Mouse (Mus musculus): ENCODE measurements around the gene Gstp2. TPM values are rescaled to one million over a fixed set of nuclear protein-coding genes. Genes with fewer than 3 reads are reported as not detected.

The Gstp2 gene
- polyA plus RNA-seq, 1 experiment from 2014 or later: 2.2 TPM

DNA sequence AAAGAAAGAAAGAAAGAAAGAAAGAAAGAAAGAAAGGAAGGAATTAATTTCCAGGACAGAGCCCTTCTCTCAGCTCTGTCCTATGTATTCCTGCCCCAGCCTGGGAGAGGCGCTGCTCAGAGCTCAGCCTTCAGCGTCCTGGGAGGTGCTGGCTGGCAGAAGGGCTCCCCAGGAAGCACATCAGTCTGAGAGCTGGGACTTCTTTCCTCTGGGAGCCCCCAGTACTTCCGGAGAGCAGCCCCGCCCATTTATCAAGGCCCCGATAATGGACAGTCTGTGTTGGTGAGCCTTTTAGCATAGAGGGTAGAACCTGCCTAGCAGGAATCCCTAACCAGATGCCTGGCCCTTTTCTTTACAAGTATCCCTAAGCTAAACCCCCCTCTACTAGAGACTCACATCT lies 42.3 kb upstream of the Gstp2 start:
- 51% methylated on average over 5 of the region's 5 CpGs for WGBS
- no peak for DNase-seq (ENCODE audit: low spot score)

DNA sequence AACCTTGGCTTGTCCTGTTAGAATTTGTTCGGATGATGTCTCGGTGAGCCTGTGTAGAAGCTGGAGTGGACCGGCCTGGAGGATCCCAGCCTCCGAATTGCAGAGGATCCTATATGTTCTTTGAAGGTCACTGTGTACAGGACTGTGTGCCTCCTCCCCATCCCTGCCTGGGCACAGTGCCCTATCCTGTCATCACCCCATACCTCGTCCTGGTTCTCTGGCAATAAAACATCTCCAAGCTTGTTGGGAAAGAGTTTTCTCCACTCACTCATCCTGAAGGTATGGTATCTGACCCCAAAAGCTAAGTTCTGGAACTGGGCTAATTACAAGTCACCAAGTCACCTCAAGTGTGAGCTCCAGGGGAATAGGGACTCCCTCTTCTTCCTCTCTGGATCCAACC lies 41.3 kb upstream of the Gstp2 start:
- H3K4me2 ChIP-seq (ENCODE audit: low read depth, low read length): no peak overlapping the region
- no peaks in the 10 kb centered on the region for H3K9me3 ChIP-seq (replicated peaks; ENCODE audit: control insufficient read depth, low read length)
- no peak for DNase-seq (ENCODE audit: low spot score)
- no peak overlapping the region for H3K9ac ChIP-seq (replicated peaks; ENCODE audit: low read length)
- H3K27ac ChIP-seq (replicated peaks; ENCODE audit: low read depth, low read length): no peak overlapping the region
- no peaks in the 10 kb centered on the region for H3K36me3 ChIP-seq (replicated peaks; ENCODE audit: control insufficient read depth, insufficient read depth, low read depth, low read length)
- no peak overlapping the region for H3K4me3 ChIP-seq (ENCODE audit: low read depth, low read length)
- 90% methylated on average over 5 of the region's 5 CpGs for WGBS
- no peaks in the 10 kb centered on the region for H3K27me3 ChIP-seq (ENCODE audit: control insufficient read depth, insufficient read depth, low read length)
- no peak for ATAC-seq (replicated peaks; ENCODE audit: insufficient number of reproducible peaks, low FRiP score, low TSS enrichment, low read depth)
- H3K4me1 ChIP-seq (ENCODE audit: control insufficient read depth, insufficient read depth, low read length): no peaks in the 10 kb centered on the region

More for the DNA sequence above, 42.3 kb upstream of the Gstp2 start:
- no peaks in the 10 kb centered on the region for H3K36me3 ChIP-seq (replicated peaks; ENCODE audit: control insufficient read depth, insufficient read depth, low read depth, low read length)
- H3K9ac ChIP-seq (replicated peaks; ENCODE audit: low read length): no peak overlapping the region
- H3K4me2 ChIP-seq (ENCODE audit: low read depth, low read length): no peak overlapping the region
- no peaks in the 10 kb centered on the region for H3K9me3 ChIP-seq (replicated peaks; ENCODE audit: control insufficient read depth, low read length)
- H3K27ac ChIP-seq (replicated peaks; ENCODE audit: low read depth, low read length): no peak overlapping the region
- H3K4me3 ChIP-seq (ENCODE audit: low read depth, low read length): no peak overlapping the region
- no peak for ATAC-seq (replicated peaks; ENCODE audit: insufficient number of reproducible peaks, low FRiP score, low TSS enrichment, low read depth)
- H3K27me3 ChIP-seq (ENCODE audit: control insufficient read depth, insufficient read depth, low read length): no peaks in the 10 kb centered on the region
- no peaks in the 10 kb centered on the region for H3K4me1 ChIP-seq (ENCODE audit: control insufficient read depth, insufficient read depth, low read length)

DNA sequence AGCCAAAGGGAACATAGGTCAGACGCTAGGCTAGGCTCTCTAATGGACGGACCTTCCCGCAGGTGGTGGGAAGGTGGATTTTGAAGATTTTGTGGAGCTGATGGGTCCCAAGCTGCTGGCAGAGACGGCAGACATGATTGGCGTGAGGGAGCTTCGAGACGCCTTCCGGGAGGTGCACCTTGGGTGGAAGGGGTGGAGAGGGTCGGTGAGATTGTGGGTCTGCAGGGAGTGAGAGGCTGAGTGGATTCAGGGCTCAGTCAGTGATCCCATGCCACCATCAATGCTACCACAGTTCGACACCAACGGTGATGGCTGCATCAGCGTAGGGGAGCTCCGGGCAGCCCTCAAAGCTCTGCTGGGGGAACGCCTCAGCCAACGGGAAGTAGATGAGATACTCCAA lies 40.3 kb upstream of the Gstp2 start:
- Histone ChIP-seq H3K9ac (replicated peaks; ENCODE audit: low read length) (no peak overlapping the region), H3K4me2 (ENCODE audit: low read depth, low read length) (no peak overlapping the region), H3K27ac (replicated peaks; ENCODE audit: low read depth, low read length) (no peak overlapping the region), H3K9me3 (replicated peaks; ENCODE audit: control insufficient read depth, low read length) (no peaks in the 10 kb centered on the region), H3K4me3 (ENCODE audit: low read depth, low read length) (no peak overlapping the region), H3K4me1 (ENCODE audit: control insufficient read depth, insufficient read depth, low read length) (no peaks in the 10 kb centered on the region), H3K27me3 (ENCODE audit: control insufficient read depth, insufficient read depth, low read length) (no peaks in the 10 kb centered on the region), H3K36me3 (replicated peaks; ENCODE audit: control insufficient read depth, insufficient read depth, low read depth, low read length) (no peaks in the 10 kb centered on the region)
- ATAC-seq (replicated peaks; ENCODE audit: insufficient number of reproducible peaks, low FRiP score, low TSS enrichment, low read depth) (no peak), DNase-seq (ENCODE audit: low spot score) (no peak)
- 94% methylated on average over 15 of the region's 15 CpGs for WGBS

DNA sequence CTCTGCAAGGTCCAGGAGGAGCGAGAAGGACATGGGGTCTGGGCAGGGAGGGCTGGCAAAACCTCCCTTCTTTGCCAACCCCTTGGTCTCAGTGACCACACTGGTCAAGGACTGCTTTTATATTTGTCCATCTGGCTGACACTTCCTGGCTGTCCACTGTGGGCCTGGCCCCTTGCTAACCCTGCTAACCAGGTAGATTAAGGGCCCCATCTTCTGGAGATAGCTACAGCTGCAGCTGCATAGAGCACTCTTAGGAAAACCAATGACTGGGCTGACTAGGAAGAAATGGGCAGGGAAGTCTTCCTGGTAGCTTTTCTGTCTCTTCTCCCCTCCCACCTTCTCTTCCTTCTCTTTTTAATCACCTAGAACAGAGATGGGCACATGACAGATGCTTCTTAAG lies 39.2 kb upstream of the Gstp2 start:
- no peaks in the 10 kb centered on the region for H3K9me3 ChIP-seq (replicated peaks; ENCODE audit: control insufficient read depth, low read length)
- ATAC-seq (replicated peaks; ENCODE audit: insufficient number of reproducible peaks, low FRiP score, low TSS enrichment, low read depth): no peak

DNA sequence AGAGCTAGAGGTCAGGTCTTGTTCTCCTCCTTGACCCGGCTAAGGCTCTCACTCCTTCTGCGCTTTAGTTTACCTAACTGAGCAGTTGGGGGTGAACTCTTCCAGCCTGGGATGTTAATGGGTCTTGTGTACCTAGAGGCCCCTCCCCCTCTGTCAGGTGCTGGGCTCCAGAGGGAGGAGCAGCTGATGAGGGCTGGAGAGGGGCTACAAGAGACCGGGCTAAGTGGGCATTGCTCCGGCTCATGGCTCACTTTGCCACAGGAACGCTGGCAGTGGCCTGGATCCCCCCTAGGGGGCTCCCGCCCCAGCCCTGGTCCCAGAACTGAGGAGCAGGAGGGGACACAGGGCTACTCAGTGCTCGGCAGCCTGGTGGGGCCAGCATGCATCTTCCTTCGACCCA lies 38.0 kb upstream of the Gstp2 start:
- Histone ChIP-seq H3K9me3 (replicated peaks; ENCODE audit: control insufficient read depth, low read length) (no peaks in the 10 kb centered on the region), H3K4me2 (ENCODE audit: low read depth, low read length) (no peak overlapping the region), H3K4me1 (ENCODE audit: control insufficient read depth, insufficient read depth, low read length) (no peaks in the 10 kb centered on the region), H3K4me3 (ENCODE audit: low read depth, low read length) (no peak overlapping the region), H3K9ac (replicated peaks; ENCODE audit: low read length) (no peak overlapping the region), H3K36me3 (replicated peaks; ENCODE audit: control insufficient read depth, insufficient read depth, low read depth, low read length) (no peaks in the 10 kb centered on the region), H3K27me3 (ENCODE audit: control insufficient read depth, insufficient read depth, low read length) (no peaks in the 10 kb centered on the region), H3K27ac (replicated peaks; ENCODE audit: low read depth, low read length) (no peak overlapping the region)
- DNase-seq (ENCODE audit: low spot score): no peak
- 28% methylated on average over 8 of the region's 8 CpGs for WGBS
- no peak for ATAC-seq (replicated peaks; ENCODE audit: insufficient number of reproducible peaks, low FRiP score, low TSS enrichment, low read depth)

More for the DNA sequence above, 39.2 kb upstream of the Gstp2 start:
- Histone ChIP-seq H3K27me3 (ENCODE audit: control insufficient read depth, insufficient read depth, low read length) (no peaks in the 10 kb centered on the region), H3K4me3 (ENCODE audit: low read depth, low read length) (no peak overlapping the region), H3K36me3 (replicated peaks; ENCODE audit: control insufficient read depth, insufficient read depth, low read depth, low read length) (no peaks in the 10 kb centered on the region), H3K4me2 (ENCODE audit: low read depth, low read length) (no peak overlapping the region), H3K9ac (replicated peaks; ENCODE audit: low read length) (no peak overlapping the region), H3K27ac (replicated peaks; ENCODE audit: low read depth, low read length) (no peak overlapping the region), H3K4me1 (ENCODE audit: control insufficient read depth, insufficient read depth, low read length) (no peaks in the 10 kb centered on the region)
- no peak for DNase-seq (ENCODE audit: low spot score)
- WGBS: 81% methylated on average over 1 of the region's 1 CpGs

DNA sequence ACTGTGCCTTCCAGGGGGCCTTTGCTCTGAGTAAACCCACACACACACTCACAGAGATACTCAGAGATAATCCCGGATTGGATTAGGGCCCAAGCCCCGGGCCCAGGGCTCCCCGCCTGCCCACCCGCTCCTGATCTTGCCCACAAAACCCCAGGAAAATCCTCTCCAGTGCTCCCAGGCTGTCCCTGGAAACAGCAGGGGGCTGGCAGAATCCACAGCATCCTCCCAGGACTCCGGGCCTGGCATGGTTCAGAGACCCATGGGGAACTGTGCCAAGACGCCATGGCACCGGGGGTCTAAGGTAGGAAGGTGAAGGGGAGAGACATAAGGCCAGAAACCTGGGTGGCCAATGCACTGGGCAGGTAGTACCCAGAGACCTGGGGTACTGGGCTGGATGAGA lies 37.5 kb upstream of the Gstp2 start:
- no peaks in the 10 kb centered on the region for H3K4me1 ChIP-seq (ENCODE audit: control insufficient read depth, insufficient read depth, low read length)
- no peak overlapping the region for H3K4me3 ChIP-seq (ENCODE audit: low read depth, low read length)
- WGBS: 76% methylated on average over 7 of the region's 7 CpGs
- H3K9ac ChIP-seq (replicated peaks; ENCODE audit: low read length): no peak overlapping the region
- H3K36me3 ChIP-seq (replicated peaks; ENCODE audit: control insufficient read depth, insufficient read depth, low read depth, low read length): no peaks in the 10 kb centered on the region
- DNase-seq (ENCODE audit: low spot score): no peak
- no peaks in the 10 kb centered on the region for H3K9me3 ChIP-seq (replicated peaks; ENCODE audit: control insufficient read depth, low read length)
- no peak for ATAC-seq (replicated peaks; ENCODE audit: insufficient number of reproducible peaks, low FRiP score, low TSS enrichment, low read depth)
- H3K4me2 ChIP-seq (ENCODE audit: low read depth, low read length): no peak overlapping the region
- H3K27ac ChIP-seq (replicated peaks; ENCODE audit: low read depth, low read length): no peak overlapping the region
- H3K27me3 ChIP-seq (ENCODE audit: control insufficient read depth, insufficient read depth, low read length): no peaks in the 10 kb centered on the region

DNA sequence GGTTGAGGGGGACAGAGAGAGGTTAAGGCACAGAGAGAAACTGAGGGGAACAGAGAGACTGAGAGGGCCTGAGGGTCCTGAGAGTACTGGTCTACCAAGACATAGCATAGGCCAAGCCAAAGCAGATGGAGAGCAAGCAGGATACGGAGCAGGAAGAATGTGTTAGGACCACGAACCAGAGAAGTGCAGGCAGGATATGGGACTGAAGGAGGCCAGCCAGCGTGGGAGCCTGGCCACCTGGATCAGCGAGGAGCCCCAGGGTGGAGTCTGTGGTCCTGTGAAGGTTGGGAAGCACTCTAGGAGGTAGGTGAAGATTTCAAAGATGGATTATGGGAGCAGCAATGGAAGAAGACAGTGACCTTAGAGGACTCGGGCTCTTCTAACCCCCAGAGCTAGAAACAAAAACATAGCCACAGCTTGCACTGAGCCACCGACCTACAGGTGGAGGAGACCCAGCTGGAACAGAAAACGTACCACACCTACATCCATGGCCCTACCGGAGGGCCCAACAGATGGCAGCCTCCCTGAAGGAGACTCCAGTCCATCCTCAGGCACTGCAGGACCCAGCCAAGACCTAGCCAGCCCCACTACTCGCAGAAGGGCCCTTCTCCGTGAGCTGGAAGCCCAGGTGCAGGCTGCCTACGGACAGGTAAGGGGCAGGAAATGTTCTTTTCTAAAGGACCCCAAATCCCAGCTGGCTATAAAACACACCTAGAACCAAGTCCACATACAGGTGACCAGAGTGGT lies 36.6 kb upstream of the Gstp2 start:
- no peaks in the 10 kb centered on the region for H3K9me3 ChIP-seq (replicated peaks; ENCODE audit: control insufficient read depth, low read length)

DNA sequence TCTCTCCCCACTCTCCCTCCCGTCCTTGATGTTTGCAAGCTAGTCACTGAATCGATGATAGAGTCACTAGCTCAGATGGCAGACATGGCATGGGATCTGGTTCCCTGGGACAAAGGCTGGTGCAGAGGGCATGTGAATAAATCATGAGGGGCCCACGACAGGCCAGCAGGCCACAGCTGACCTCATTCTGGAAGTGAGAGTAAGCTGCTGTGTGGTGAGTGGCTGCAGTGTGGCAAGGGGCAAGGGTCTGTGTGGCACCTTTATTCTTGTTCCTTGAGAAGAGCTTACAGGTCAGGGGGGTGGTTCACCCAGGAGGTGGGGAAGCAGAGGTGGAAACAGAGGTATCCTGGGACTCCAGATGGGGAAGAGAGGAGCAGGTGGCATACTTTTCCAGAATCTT lies 35.6 kb upstream of the Gstp2 start, which contains the start of gene Cabp2:
TSS of gene Cabp2 (plus strand) at position 185 of the 400 bp plus-strand sequence.
- no peak for DNase-seq (ENCODE audit: low spot score)
- Histone ChIP-seq H3K9me3 (replicated peaks; ENCODE audit: control insufficient read depth, low read length) (no peaks in the 10 kb centered on the region), H3K27me3 (ENCODE audit: control insufficient read depth, insufficient read depth, low read length) (no peaks in the 10 kb centered on the region), H3K4me1 (ENCODE audit: control insufficient read depth, insufficient read depth, low read length) (no peaks in the 10 kb centered on the region), H3K4me2 (ENCODE audit: low read depth, low read length) (no peak within 1 kb of the TSS), H3K4me3 (ENCODE audit: low read depth, low read length) (no peak within 1 kb of the TSS), H3K27ac (replicated peaks; ENCODE audit: low read depth, low read length) (no peak within 1 kb of the TSS), H3K36me3 (replicated peaks; ENCODE audit: control insufficient read depth, insufficient read depth, low read depth, low read length) (no peaks in the 10 kb centered on the region), H3K9ac (replicated peaks; ENCODE audit: low read length) (no peak within 1 kb of the TSS)
- 72% methylated on average over 3 of the region's 3 CpGs for WGBS
- ATAC-seq (replicated peaks; ENCODE audit: insufficient number of reproducible peaks, low FRiP score, low TSS enrichment, low read depth): no peak

More for the DNA sequence above, 36.6 kb upstream of the Gstp2 start:
- Histone ChIP-seq H3K4me1 (ENCODE audit: control insufficient read depth, insufficient read depth, low read length) (no peaks in the 10 kb centered on the region), H3K27me3 (ENCODE audit: control insufficient read depth, insufficient read depth, low read length) (no peaks in the 10 kb centered on the region), H3K9ac (replicated peaks; ENCODE audit: low read length) (no peak overlapping the region), H3K4me2 (ENCODE audit: low read depth, low read length) (no peak overlapping the region), H3K27ac (replicated peaks; ENCODE audit: low read depth, low read length) (no peak overlapping the region), H3K36me3 (replicated peaks; ENCODE audit: control insufficient read depth, insufficient read depth, low read depth, low read length) (no peaks in the 10 kb centered on the region), H3K4me3 (ENCODE audit: low read depth, low read length) (no peak overlapping the region)
- 82% methylated on average over 11 of the region's 11 CpGs for WGBS
- no peak for DNase-seq (ENCODE audit: low spot score)
- no peak for ATAC-seq (replicated peaks; ENCODE audit: insufficient number of reproducible peaks, low FRiP score, low TSS enrichment, low read depth)

Data from embryonic facial prominence, embryonic 11.5 days (tissue).